Mouse (Mus musculus) liver, adult 2 months (tissue): ENCODE results near the gene Atg14. TPM values are rescaled to one million over a fixed set of nuclear protein-coding genes. Genes with fewer than 3 reads are reported as not detected.

ENCODE experiments used
- DNase-seq: peaks from one replicate; pipeline ENCODE4 v3.0.0-alpha.2; 2011; ENCODE audit warnings: low read depth, low spot score; ENCODE audit errors: extremely low read depth
- H3K27ac ChIP-seq: fragments of 200-500 bp; replicated peaks from 2 replicates; pipeline ENCODE4 v1.5.1; 2012; ENCODE audit warnings: low read depth, mild to moderate bottlenecking, control low read depth, inconsistent platforms, low read length; ENCODE audit not compliant: insufficient read depth
- H3K27me3 ChIP-seq: fragments of 200-500 bp; 2 replicates; pipeline ENCODE4 v1.6.1; 2012; ENCODE audit warnings: mild to moderate bottlenecking, moderate library complexity, low read length, inconsistent platforms; ENCODE audit not compliant: control insufficient read depth, insufficient read depth
- H3K36me3 ChIP-seq: fragments of 200-500 bp; 2 replicates; pipeline ENCODE4 v1.6.1; 2012; ENCODE audit warnings: low read length, inconsistent platforms; ENCODE audit not compliant: control insufficient read depth, insufficient read depth
- H3K4me1 ChIP-seq: fragments of 200-500 bp; 2 replicates; pipeline ENCODE4 v1.6.1; 2011; ENCODE audit warnings: low read length; ENCODE audit not compliant: control insufficient read depth, insufficient read depth
- H3K4me3 ChIP-seq: fragments of 200-500 bp; 2 replicates; pipeline ENCODE4 v1.5.1; 2011; ENCODE audit warnings: low read depth, mild to moderate bottlenecking, control low read depth, low read length, moderate library complexity; ENCODE audit not compliant: insufficient read depth
- H3K79me2 ChIP-seq: fragments of 200-500 bp; 2 replicates; pipeline ENCODE4 v1.6.1; 2012; ENCODE audit warnings: inconsistent platforms, mild to moderate bottlenecking, low read length, moderate library complexity; ENCODE audit not compliant: control insufficient read depth, insufficient read depth
- H3K9ac ChIP-seq: fragments of 200-500 bp; 2 replicates; pipeline ENCODE4 v1.6.1; 2012; ENCODE audit warnings: low read depth, mild to moderate bottlenecking, control low read depth, inconsistent platforms, low read length
- CTCF ChIP-seq: fragments of 200-500 bp; IDR thresholded peaks from 2 replicates; pipeline ENCODE4 v1.5.1; 2011; ENCODE audit warnings: low read depth, low read length, control low read depth
- POLR2A ChIP-seq: fragments of 200-500 bp; IDR thresholded peaks from 2 replicates; pipeline ENCODE4 v1.6.1; 2011; ENCODE audit warnings: low read length, control low read depth; ENCODE audit not compliant: insufficient read depth; ENCODE audit errors: extremely low read depth
- WGBS: fragments of 180-500 bp; shearing (Covaris S2); methylation state at CpG from one replicate; pipeline ENCODE4 v1.1.7; 2018; 5-methylcytosine and 5-hydroxymethylcytosine counted together
- polyA plus RNA-seq: library from polyadenylated mRNA; depleted of rRNA; stranded (reverse); fragments of >200 nt; gene quantifications from 2 replicates; pipeline ENCODE4 v1.2.3, GENCODE M21; 2012
- total RNA-seq: library from RNA; depleted of rRNA; stranded (reverse); fragments of >200 nt; gene quantifications from 2 replicates; pipeline ENCODE4 v1.2.3, GENCODE M21; 2014

The Atg14 gene
- total and polyA plus RNA-seq, 2 experiments: 7.4 to 13.5 TPM

DNA sequence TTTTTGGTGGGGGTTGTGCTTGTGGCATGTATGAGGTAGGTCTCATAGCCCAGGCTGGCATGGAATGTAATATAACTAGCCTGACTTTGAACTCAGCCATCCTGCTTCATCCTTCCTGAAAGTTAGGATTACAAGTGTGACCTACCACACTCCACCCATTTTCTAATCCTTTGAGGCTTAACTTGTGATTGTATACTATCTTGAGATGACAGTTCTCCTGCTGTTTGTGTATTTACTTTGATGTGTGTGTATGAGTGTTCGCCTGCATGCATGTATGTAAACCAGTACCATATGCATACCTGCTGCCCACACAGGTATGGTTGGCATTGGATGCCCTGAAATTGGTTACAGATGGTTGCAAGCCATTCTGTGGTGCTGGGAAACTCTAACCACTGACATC, 48.8 kb downstream of the Atg14 start:
- peak overlapping the region; percentile 55 for H3K27ac ChIP-seq
- no peaks in the 10 kb centered on the region for H3K27me3 ChIP-seq
- no peak for DNase-seq
- H3K4me3 ChIP-seq: no peak overlapping the region
- 100% methylated on average over 1 of the region's 1 CpGs for WGBS
- TF ChIP-seq CTCF (no peak), POLR2A (no peak)
- H3K36me3 ChIP-seq: no peaks in the 10 kb centered on the region
- no peak overlapping the region for H3K9ac ChIP-seq
- H3K4me1 ChIP-seq: peaks cover 19% of the 10 kb centered on the region
- peaks cover 50% of the 10 kb centered on the region for H3K79me2 ChIP-seq

DNA sequence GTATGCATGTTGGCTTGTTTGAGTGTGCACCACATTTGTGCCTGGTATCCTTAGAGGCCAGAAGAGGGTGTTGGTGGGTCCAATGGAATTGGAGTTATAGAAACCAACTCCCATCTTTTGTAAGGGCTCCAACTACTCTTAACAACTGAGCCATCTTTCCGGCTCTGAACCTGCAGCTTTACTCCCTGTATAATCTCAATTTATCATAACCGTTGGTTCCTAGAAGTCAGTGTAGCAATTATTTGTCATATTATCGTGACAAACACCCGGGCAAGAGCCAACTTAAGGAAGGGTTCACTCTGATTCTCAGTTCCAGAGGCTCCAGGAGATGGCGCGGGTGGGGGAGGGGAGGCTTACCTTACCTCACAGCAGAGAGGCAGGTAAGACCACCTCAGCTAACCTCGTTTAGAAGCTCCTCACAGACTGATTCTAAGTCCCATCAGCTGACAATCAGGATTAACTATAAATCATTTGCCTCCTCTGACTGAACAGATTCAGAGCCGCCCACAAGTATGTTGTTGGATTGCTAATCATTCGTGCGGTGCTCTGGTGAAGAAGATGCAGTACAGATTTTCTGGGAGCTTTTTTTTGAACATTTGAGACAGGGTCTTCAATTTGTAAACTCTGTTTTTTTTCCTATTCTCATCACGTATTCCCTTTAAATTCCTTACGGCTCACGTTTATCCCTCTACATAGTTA, 49.5 kb downstream of the Atg14 start:
- Histone ChIP-seq H3K27ac (no peak overlapping the region), H3K79me2 (peaks cover 53% of the 10 kb centered on the region), H3K4me3 (no peak overlapping the region), H3K9ac (no peak overlapping the region), H3K27me3 (no peaks in the 10 kb centered on the region), H3K4me1 (peaks cover 19% of the 10 kb centered on the region), H3K36me3 (no peaks in the 10 kb centered on the region)
- TF ChIP-seq CTCF (no peak), POLR2A (no peak)
- no peak for DNase-seq
- 80% methylated on average over 13 of the region's 13 CpGs for WGBS

DNA sequence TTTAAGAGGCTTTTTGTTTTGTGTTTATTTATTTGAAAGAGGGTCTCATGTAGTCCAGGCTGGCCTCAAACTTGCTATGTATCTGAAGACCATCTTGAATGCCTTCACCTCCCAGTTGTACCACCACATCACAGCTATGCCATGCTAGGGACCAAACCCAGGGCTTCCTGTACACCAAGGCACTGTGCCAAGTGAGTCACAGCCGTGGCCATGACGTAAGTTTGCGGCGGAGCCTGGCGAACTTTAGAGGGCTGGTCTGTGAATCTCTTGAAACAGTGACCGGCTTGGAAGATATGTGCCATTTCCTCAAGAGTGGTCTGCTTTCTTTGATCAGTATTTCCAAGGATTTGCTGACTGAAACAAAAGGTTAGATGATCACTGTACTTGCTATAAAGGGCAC, 51.8 kb downstream of the Atg14 start:
- no peaks in the 10 kb centered on the region for H3K36me3 ChIP-seq
- no peak overlapping the region for H3K27ac ChIP-seq
- WGBS: 24% methylated on average over 6 of the region's 6 CpGs
- no peak overlapping the region for H3K9ac ChIP-seq
- peak; percentile 62 for DNase-seq
- no peak overlapping the region for H3K4me3 ChIP-seq
- peaks cover 28% of the 10 kb centered on the region for H3K4me1 ChIP-seq
- no peak for TF ChIP-seq CTCF
- no peak for TF ChIP-seq POLR2A
- no peaks in the 10 kb centered on the region for H3K27me3 ChIP-seq
- H3K79me2 ChIP-seq: peaks cover 42% of the 10 kb centered on the region

DNA sequence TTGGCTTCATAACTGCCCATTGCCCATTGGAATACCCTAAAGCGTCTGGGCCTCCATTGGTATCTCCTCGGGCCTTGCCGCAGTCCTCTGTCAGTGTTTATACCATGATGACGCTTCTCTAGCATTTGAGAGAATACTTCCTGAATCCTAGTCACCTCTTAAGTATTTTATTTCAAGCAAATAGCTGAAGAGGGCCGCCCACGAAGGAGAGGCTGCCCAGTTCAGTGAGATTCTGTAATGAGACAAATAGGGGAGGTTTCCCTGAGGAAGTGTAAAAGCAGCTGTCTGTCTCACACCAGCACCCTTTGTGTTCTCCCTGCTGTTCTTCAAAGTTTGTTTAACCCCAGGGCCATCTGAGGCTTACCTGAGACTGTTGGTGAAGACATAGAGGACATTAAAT, 53.7 kb downstream of the Atg14 start:
- peaks cover 24% of the 10 kb centered on the region for H3K4me1 ChIP-seq
- H3K9ac ChIP-seq: no peak overlapping the region
- no peak overlapping the region for H3K27ac ChIP-seq

DNA sequence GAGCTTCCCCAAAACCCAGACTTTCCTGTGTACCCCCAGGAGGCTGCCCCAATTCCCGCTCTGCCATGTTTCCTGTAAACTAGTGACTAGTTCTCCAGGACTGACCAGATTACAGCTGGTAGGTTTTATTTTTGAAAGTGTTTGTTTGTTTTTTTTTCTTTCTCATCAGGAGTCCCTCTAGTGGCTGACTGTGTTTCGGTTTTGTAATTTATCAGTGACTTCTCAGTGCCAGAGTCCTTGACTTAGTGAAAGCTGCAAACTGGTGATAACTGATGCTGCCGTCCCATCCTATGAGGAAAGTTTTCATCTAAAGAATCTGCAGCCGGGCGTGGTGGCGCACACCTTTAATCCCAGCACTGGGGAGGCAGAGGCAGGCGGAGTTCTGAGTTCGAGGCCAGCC, 54.8 kb downstream of the Atg14 start:
- Histone ChIP-seq H3K27me3 (no peaks in the 10 kb centered on the region), H3K79me2 (peaks cover 45% of the 10 kb centered on the region), H3K9ac (no peak overlapping the region; the same call in 1 of the 2 replicates), H3K4me1 (peaks cover 21% of the 10 kb centered on the region), H3K4me3 (no peak overlapping the region), H3K36me3 (no peaks in the 10 kb centered on the region), H3K27ac (peak overlapping the region; percentile 68)
- DNase-seq: peak; percentile 68
- TF ChIP-seq POLR2A (no peak), CTCF (no peak)
- WGBS: 61% methylated on average over 8 of the region's 8 CpGs

More for the DNA sequence above, 53.7 kb downstream of the Atg14 start:
- Histone ChIP-seq H3K36me3 (no peaks in the 10 kb centered on the region), H3K4me3 (no peak overlapping the region), H3K27me3 (no peaks in the 10 kb centered on the region), H3K79me2 (peaks cover 51% of the 10 kb centered on the region)
- 84% methylated on average over 6 of the region's 6 CpGs for WGBS
- TF ChIP-seq POLR2A: no peak
- TF ChIP-seq CTCF: no peak
- DNase-seq: no peak

DNA sequence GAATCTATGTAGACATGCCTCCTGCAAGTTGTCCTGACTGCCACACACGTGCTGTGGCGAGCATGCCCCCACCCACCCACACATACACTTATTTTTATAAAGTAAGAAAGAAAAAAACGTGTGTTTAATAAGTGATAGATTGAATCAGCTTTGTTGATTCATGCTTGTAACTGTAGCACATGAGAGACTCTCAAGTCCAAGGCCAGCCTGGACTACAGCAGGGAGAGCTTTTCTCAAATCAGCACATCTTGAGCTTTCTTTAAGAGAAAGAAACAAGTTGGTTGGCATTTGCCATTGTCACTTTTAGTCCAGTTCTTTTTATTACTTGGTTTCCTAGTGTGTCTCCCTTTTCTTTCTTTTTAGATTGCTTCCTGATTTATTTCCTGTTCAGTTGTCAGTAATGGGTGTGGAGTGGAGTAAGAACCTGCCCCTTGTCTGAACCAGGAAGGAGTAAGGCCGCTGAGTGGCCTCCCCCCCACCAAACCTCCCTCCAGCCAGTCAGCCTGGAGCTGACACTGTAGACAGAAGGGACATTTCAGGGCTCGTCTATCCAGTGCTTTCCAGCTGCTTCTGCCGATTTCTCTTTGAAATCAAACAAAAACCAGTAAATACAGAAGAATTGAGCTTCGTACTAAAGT, 55.5 kb downstream of the Atg14 start:
- Histone ChIP-seq H3K27me3 (no peaks in the 10 kb centered on the region), H3K36me3 (no peaks in the 10 kb centered on the region), H3K79me2 (peaks cover 43% of the 10 kb centered on the region), H3K4me3 (no peak overlapping the region), H3K9ac (peak overlapping the region; percentile 16; the same call in 1 of the 2 replicates), H3K4me1 (peaks cover 21% of the 10 kb centered on the region), H3K27ac (peak overlapping the region; percentile 68)
- 3% methylated on average over 7 of the region's 7 CpGs for WGBS
- TF ChIP-seq POLR2A (no peak), CTCF (no peak)
- DNase-seq: peak; percentile 80
